Mouse (Mus musculus) CH12.LX (cell line): ENCODE results near the gene Ccm2l. TPM values are rescaled to one million over a fixed set of nuclear protein-coding genes. Genes with fewer than 3 reads are reported as not detected.
A peak's percentile ranks its signal among the peaks of the same experiment; 100 is the strongest.

ENCODE experiments used
- DNase-seq: peaks from one replicate; pipeline ENCODE4 v3.0.0-alpha.2; 2013; ENCODE audit errors: extremely low read depth
- H3K27ac ChIP-seq: 2 replicates; pipeline ENCODE4 v1.5.1; 2012; ENCODE audit warnings: low read depth, mild to moderate bottlenecking, control low read depth, moderate library complexity; ENCODE audit not compliant: insufficient read depth
- H3K27me3 ChIP-seq: replicated peaks from 2 replicates; pipeline ENCODE3; 2012; ENCODE audit warnings: inconsistent platforms
- H3K36me3 ChIP-seq, 2 experiments: replicated peaks in 1 of 2; 2 replicates each; pipeline versions ENCODE3 to v1.6.1; 2012; ENCODE audit warnings: inconsistent platforms in 1 of 2, low read length in 1 of 2, mild to moderate bottlenecking in 1 of 2, mixed read lengths in 1 of 2, moderate library complexity in 1 of 2; ENCODE audit not compliant: control insufficient read depth in 1 of 2, insufficient read depth in 1 of 2
- H3K4me1 ChIP-seq, 2 experiments: 2 replicates each; pipeline ENCODE4 v1.6.1; 2012; ENCODE audit warnings: inconsistent platforms in 1 of 2, moderate library complexity in 1 of 2; ENCODE audit not compliant: insufficient read depth in 2 of 2, control insufficient read depth in 1 of 2
- H3K4me2 ChIP-seq: 2 replicates; pipeline ENCODE4 v1.6.1; 2012; ENCODE audit warnings: low read depth, mild to moderate bottlenecking, control low read depth; ENCODE audit not compliant: poor library complexity, insufficient read depth, severe bottlenecking
- H3K4me3 ChIP-seq, 3 experiments: fragments of 150-350 bp in 1 of 3; sonication (generic) in 1 of 3; replicated peaks in 1 of 3; 2 replicates each; pipeline versions ENCODE3 to v1.5.1; 2011 to 2012; ENCODE audit warnings: low read depth in 2 of 3, low read length in 2 of 3, mild to moderate bottlenecking in 2 of 3, moderate library complexity in 2 of 3, control low read depth in 1 of 3, improper control_type of control experiment in 1 of 3, inconsistent platforms in 1 of 3, mixed read lengths in 1 of 3; ENCODE audit not compliant: poor library complexity in 1 of 3
- H3K79me2 ChIP-seq: replicated peaks from 2 replicates; pipeline ENCODE4 v1.6.1; 2012; ENCODE audit warnings: mild to moderate bottlenecking, moderate library complexity; ENCODE audit not compliant: control insufficient read depth, poor library complexity, insufficient read depth, severe bottlenecking; ENCODE audit errors: extremely low read depth
- H3K9ac ChIP-seq: 2 replicates; pipeline ENCODE4 v1.6.1; 2012; ENCODE audit warnings: low read depth, mild to moderate bottlenecking, control low read depth, moderate library complexity; ENCODE audit not compliant: insufficient read depth
- H3K9me3 ChIP-seq: replicated peaks from 2 replicates; pipeline ENCODE3; 2012; ENCODE audit warnings: low read length, inconsistent platforms, mixed read lengths
- BHLHE40 ChIP-seq: IDR thresholded peaks from 2 replicates; pipeline ENCODE4 v1.6.1; 2011; ENCODE audit warnings: mild to moderate bottlenecking, low read depth, low read length, improper control_type of control experiment
- CHD1 ChIP-seq: IDR thresholded peaks from 2 replicates; pipeline ENCODE4 v1.6.1; 2012; ENCODE audit warnings: low read depth, low read length, improper control_type of control experiment, inconsistent platforms
- CTCF ChIP-seq, 2 experiments: IDR thresholded peaks in 1 of 2; conservative IDR thresholded peaks in 1 of 2; 2 replicates each; pipeline ENCODE4 v1.5.1; 2011 to 2012; ENCODE audit warnings: low read depth in 2 of 2, low read length in 2 of 2, improper control_type of control experiment in 1 of 2, inconsistent platforms in 1 of 2, mild to moderate bottlenecking in 1 of 2, moderate library complexity in 1 of 2
- EP300 ChIP-seq: IDR thresholded peaks from 2 replicates; pipeline ENCODE4 v1.6.1; 2011; ENCODE audit warnings: low read length, improper control_type of control experiment
- GABPA ChIP-seq: IDR thresholded peaks from 2 replicates; pipeline ENCODE4 v1.6.1; 2012; ENCODE audit warnings: low read depth, low read length, improper control_type of control experiment, inconsistent platforms; ENCODE audit not compliant: insufficient replicate concordance
- HCFC1 ChIP-seq: IDR thresholded peaks from 2 replicates; pipeline ENCODE4 v1.6.1; 2012; ENCODE audit warnings: low read depth, mild to moderate bottlenecking, inconsistent platforms, low read length, improper control_type of control experiment
- IRF4 ChIP-seq: IDR thresholded peaks from 2 replicates; pipeline ENCODE4 v1.6.1; 2014; ENCODE audit warnings: low read depth, mild to moderate bottlenecking, inconsistent platforms, low read length, improper control_type of control experiment
- JUN ChIP-seq: IDR thresholded peaks from 2 replicates; pipeline ENCODE4 v1.6.1; 2011; ENCODE audit warnings: low read depth, mild to moderate bottlenecking, low read length, improper control_type of control experiment, moderate library complexity; ENCODE audit not compliant: insufficient read depth
- JUND ChIP-seq: conservative IDR thresholded peaks from 2 replicates; pipeline ENCODE4 v1.6.1; 2011; ENCODE audit warnings: low read depth, low read length, improper control_type of control experiment
- KAT2A ChIP-seq: IDR thresholded peaks from 2 replicates; pipeline ENCODE4 v1.6.1; 2012; ENCODE audit warnings: low read length, improper control_type of control experiment, inconsistent platforms; ENCODE audit not compliant: insufficient replicate concordance
- MAFK ChIP-seq: IDR thresholded peaks from 2 replicates; pipeline ENCODE4 v1.6.1; 2011; ENCODE audit warnings: low read length, improper control_type of control experiment; ENCODE audit not compliant: insufficient replicate concordance
- MEF2A ChIP-seq: IDR thresholded peaks from 2 replicates; pipeline ENCODE4 v1.6.1; 2014; ENCODE audit warnings: low read depth, mild to moderate bottlenecking, inconsistent platforms, low read length, improper control_type of control experiment, borderline replicate concordance
- MXI1 ChIP-seq: IDR thresholded peaks from 2 replicates; pipeline ENCODE4 v1.6.1; 2011; ENCODE audit warnings: mild to moderate bottlenecking, low read depth, low read length, improper control_type of control experiment
- MYC ChIP-seq: IDR thresholded peaks from 2 replicates; pipeline ENCODE4 v1.6.1; 2011; ENCODE audit warnings: low read depth, mild to moderate bottlenecking, improper control_type of control experiment, low read length
- NELFE ChIP-seq: IDR thresholded peaks from 2 replicates; pipeline ENCODE4 v1.6.1; 2011; ENCODE audit warnings: low read depth, low read length, improper control_type of control experiment
- NRF1 ChIP-seq: IDR thresholded peaks from 2 replicates; pipeline ENCODE4 v1.6.1; 2014; ENCODE audit warnings: low read depth, mild to moderate bottlenecking, inconsistent platforms, low read length, improper control_type of control experiment, moderate library complexity
- POLR2A ChIP-seq: IDR thresholded peaks from 2 replicates; pipeline ENCODE4 v1.6.1; 2011; ENCODE audit warnings: low read depth, mild to moderate bottlenecking, improper control_type of control experiment, low read length
- POLR2AphosphoS2 ChIP-seq: IDR thresholded peaks from 2 replicates; pipeline ENCODE4 v1.6.1; 2011; ENCODE audit warnings: low read depth, low read length, improper control_type of control experiment
- RAD21 ChIP-seq: IDR thresholded peaks from 2 replicates; pipeline ENCODE4 v1.6.1; 2011; ENCODE audit warnings: low read depth, mild to moderate bottlenecking, low read length, improper control_type of control experiment, moderate library complexity
- RCOR1 ChIP-seq: conservative IDR thresholded peaks from 2 replicates; pipeline ENCODE4 v1.6.1; 2012; ENCODE audit warnings: low read depth, mild to moderate bottlenecking, inconsistent platforms, low read length, improper control_type of control experiment
- SIN3A ChIP-seq: IDR thresholded peaks from 2 replicates; pipeline ENCODE4 v1.6.1; 2012; ENCODE audit warnings: low read length, improper control_type of control experiment, inconsistent platforms
- SMC3 ChIP-seq: IDR thresholded peaks from 2 replicates; pipeline ENCODE4 v1.6.1; 2011; ENCODE audit warnings: low read depth, low read length, improper control_type of control experiment
- TBP ChIP-seq: conservative IDR thresholded peaks from 2 replicates; pipeline ENCODE4 v1.6.1; 2011; ENCODE audit warnings: low read depth, low read length, improper control_type of control experiment
- TCF12 ChIP-seq: IDR thresholded peaks from 2 replicates; pipeline ENCODE4 v1.6.1; 2014; ENCODE audit warnings: low read depth, mild to moderate bottlenecking, inconsistent platforms, low read length, improper control_type of control experiment
- UBTF ChIP-seq: IDR thresholded peaks from 2 replicates; pipeline ENCODE4 v1.6.1; 2012; ENCODE audit warnings: low read depth, mild to moderate bottlenecking, inconsistent platforms, low read length, improper control_type of control experiment, moderate library complexity
- USF1 ChIP-seq: IDR thresholded peaks from 2 replicates; pipeline ENCODE4 v1.6.1; 2014; ENCODE audit warnings: low read depth, mild to moderate bottlenecking, inconsistent platforms, low read length, improper control_type of control experiment
- USF2 ChIP-seq: conservative IDR thresholded peaks from 2 replicates; pipeline ENCODE4 v1.6.1; 2011; ENCODE audit warnings: low read depth, low read length, improper control_type of control experiment
- ZC3H11A ChIP-seq: IDR thresholded peaks from 2 replicates; pipeline ENCODE4 v1.6.1; 2012; ENCODE audit warnings: low read depth, mild to moderate bottlenecking, inconsistent platforms, low read length, improper control_type of control experiment
- ZKSCAN1 ChIP-seq: IDR thresholded peaks from 2 replicates; pipeline ENCODE4 v1.6.1; 2012; ENCODE audit warnings: low read depth, inconsistent platforms, low read length, improper control_type of control experiment, borderline replicate concordance
- ZMIZ1 ChIP-seq: IDR thresholded peaks from 2 replicates; pipeline ENCODE4 v1.6.1; 2012; ENCODE audit warnings: low read depth, mild to moderate bottlenecking, inconsistent platforms, low read length, improper control_type of control experiment
- dilution Hi-C: fragments of 300-500 bp; cut with MboI; formaldehyde crosslinking; loops from 2 replicates; pipeline ENCODE4 v1.14.3; 2020; ENCODE audit warnings: low sequenced_read_pairs; ENCODE audit not compliant: extremely low pct_unique_long_range_greater_than_20kb, extremely low pct_ligation_motif_present
- in situ Hi-C: fragments of 300-500 bp; cut with MboI; formaldehyde crosslinking; loops from 3 replicates; pipeline ENCODE4 v1.14.3; 2019; ENCODE audit warnings: low sequenced_read_pairs, low pct_ligation_motif_present, low pct_unique_long_range_greater_than_20kb, mixed read lengths
- polyA plus RNA-seq: library from polyadenylated mRNA; unstranded; fragments of >175 nt; gene quantifications from 2 replicates; pipeline ENCODE4 v1.2.1, GENCODE M21; 2012; ENCODE audit warnings: low read depth; ENCODE audit not compliant: insufficient read length
- total RNA-seq, 2 experiments: library from RNA; depleted of rRNA; stranded (reverse); fragments of 300-350 nt in 1 of 2; fragments of >200 nt in 1 of 2; gene quantifications; 2 replicates each; pipeline ENCODE4 v1.2.3; 2012 to 2014

Gene Ccm2l
- total and polyA plus RNA-seq, 3 experiments = not detected

DNA sequence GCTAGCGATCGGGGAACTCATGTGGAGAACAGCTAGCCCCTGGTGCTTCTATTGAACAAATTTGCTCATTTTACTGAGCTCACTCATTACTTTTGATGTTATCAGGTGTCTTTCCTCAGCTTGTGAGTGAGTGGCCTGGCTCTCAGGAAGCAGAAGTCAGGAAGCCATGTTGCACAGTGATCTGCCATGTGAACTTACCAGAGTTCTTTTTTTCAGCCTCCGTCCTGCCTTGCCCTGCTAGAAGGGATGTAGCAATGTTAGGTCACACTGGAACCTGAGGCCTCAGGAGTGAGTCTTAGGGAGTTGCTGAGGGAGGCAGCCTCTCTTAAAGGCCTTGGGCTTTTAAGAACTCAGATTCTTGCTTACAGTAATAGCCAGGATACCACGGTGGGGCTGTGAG lies 18.1 kb downstream of the Ccm2l start:
- Histone ChIP-seq H3K4me1 (peaks cover 10 to 27% of the 10 kb centered on the region in 2 experiments), H3K9ac (no peak overlapping the region), H3K9me3 (no peaks in the 10 kb centered on the region), H3K4me2 (no peak overlapping the region)
- TF ChIP-seq KAT2A (no peak), HCFC1 (no peak), USF1 (no peak), NELFE (no peak)
- TF ChIP-seq, all 38 proteins: peak for 0
- Histone ChIP-seq H3K27ac (no peak overlapping the region), H3K4me3 (no peak overlapping the region), H3K27me3 (peaks cover 46% of the 10 kb centered on the region), H3K36me3 (no peaks in the 10 kb centered on the region), H3K79me2 (no peaks in the 10 kb centered on the region)
- peak; percentile 11 for DNase-seq
- in situ Hi-C loops = loop anchor here (10.0 kb wide), 1 partner anchor 61 kb away; no protein-coding TSS in a partner anchor
- dilution Hi-C loops = no loop called here

DNA sequence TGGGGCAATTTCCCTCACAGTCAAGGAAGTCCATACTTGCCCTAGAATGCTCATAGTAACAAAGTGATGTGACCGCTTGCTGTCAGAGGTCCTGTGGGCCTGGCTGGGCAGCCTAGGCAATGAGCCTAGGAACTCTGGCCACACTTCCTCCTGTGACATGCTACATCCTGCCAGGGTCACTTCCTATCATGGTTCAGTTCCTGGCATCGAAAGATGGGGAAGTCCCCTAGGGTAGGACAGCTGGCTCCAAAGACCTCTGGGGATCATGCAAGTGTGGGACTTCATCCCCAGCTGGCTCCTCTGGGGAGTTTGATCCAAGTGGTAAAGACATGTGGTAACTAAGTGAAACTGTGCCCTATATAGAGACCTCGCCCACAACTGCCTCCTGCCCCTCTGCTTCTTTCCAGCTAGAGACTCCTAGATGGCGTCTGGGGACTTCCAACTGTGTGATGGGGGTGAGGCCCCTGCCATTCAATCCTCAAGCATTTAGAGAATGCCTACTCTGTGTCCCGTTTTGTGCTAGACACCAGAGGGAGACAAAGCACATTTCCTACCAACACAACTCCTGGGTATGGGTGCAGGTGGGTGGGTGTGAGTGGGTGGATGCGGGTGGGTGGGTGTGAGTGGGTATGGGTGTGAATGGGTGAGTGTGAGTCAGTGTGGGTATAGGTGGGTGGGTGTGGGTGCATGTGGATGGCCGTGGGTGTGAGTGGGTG lies 18.7 kb downstream of the Ccm2l start:
- DNase-seq = peak; percentile 82
- TF ChIP-seq ZKSCAN1 (no peak), MEF2A (peak; percentile 69; the same call in 1 of the 2 replicates), GABPA (no peak), IRF4 (peak; percentile 71), SIN3A (peak; percentile 59; the same call in 1 of the 2 replicates), MXI1 (no peak; the same call in 1 of the 2 replicates), USF2 (no peak), JUND (no peak; the same call in 1 of the 2 replicates), MAFK (0 out of 2 replicates have a peak, but pooled peaks have one; percentile 62), SMC3 (peak; percentile 64), KAT2A (0 out of 2 replicates have a peak, but pooled peaks have one; percentile 40), RAD21 (peak; percentile 45), BHLHE40 (peak; percentile 66), USF1 (no peak), NRF1 (no peak), MYC (0 out of 2 replicates have a peak, but pooled peaks have one; percentile 66), ZMIZ1 (no peak), RCOR1 (0 out of 2 replicates have a peak, but pooled peaks have one; percentile 65), POLR2A (peak; percentile 28; the same call in 1 of the 2 replicates), UBTF (no peak), TCF12 (peak; percentile 94), POLR2AphosphoS2 (no peak), ZC3H11A (no peak), EP300 (peak; percentile 88; the same call in 1 of the 2 replicates), CTCF (conservative IDR thresholded peaks at IDR 0.05 in 1 of 2, IDR thresholded peaks at IDR 0.05 in 1 of 2; ENCODE audit: low read depth in 2 of 2, low read length in 2 of 2) (peak in 1 of 2 experiments; percentile 67; a peak in 2 of 4 replicates), JUN (no peak), TBP (no peak), NELFE (no peak), CHD1 (no peak)

More for the DNA sequence above, 18.7 kb downstream of the Ccm2l start:
- Histone ChIP-seq H3K4me2 (no peak overlapping the region), H3K4me3 (no peak overlapping the region), H3K36me3 (no peaks in the 10 kb centered on the region), H3K79me2 (no peaks in the 10 kb centered on the region), H3K27ac (no peak overlapping the region), H3K9ac (no peak overlapping the region), H3K9me3 (peaks cover 2% of the 10 kb centered on the region), H3K4me1 (peaks cover 10 to 27% of the 10 kb centered on the region in 2 experiments), H3K27me3 (peaks cover 46% of the 10 kb centered on the region)
- dilution Hi-C loops = no loop called here
- in situ Hi-C loops = loop anchor here (10.0 kb wide), 1 partner anchor 60 kb away; no protein-coding TSS in a partner anchor
